Mouse (Mus musculus) lung, postnatal 0 days (tissue): ENCODE data around the gene Fars2.

Source experiments
- CTCF ChIP-seq: IDR thresholded peaks from 2 replicates; pipeline ENCODE4 v1.5.1; 2016; ENCODE audit warnings: antibody characterized with exemption, mild to moderate bottlenecking
- EP300 ChIP-seq: IDR thresholded peaks from 2 replicates; pipeline ENCODE4 v1.6.1; 2016; ENCODE audit warnings: antibody characterized with exemption, mild to moderate bottlenecking, control low read depth

DNA sequence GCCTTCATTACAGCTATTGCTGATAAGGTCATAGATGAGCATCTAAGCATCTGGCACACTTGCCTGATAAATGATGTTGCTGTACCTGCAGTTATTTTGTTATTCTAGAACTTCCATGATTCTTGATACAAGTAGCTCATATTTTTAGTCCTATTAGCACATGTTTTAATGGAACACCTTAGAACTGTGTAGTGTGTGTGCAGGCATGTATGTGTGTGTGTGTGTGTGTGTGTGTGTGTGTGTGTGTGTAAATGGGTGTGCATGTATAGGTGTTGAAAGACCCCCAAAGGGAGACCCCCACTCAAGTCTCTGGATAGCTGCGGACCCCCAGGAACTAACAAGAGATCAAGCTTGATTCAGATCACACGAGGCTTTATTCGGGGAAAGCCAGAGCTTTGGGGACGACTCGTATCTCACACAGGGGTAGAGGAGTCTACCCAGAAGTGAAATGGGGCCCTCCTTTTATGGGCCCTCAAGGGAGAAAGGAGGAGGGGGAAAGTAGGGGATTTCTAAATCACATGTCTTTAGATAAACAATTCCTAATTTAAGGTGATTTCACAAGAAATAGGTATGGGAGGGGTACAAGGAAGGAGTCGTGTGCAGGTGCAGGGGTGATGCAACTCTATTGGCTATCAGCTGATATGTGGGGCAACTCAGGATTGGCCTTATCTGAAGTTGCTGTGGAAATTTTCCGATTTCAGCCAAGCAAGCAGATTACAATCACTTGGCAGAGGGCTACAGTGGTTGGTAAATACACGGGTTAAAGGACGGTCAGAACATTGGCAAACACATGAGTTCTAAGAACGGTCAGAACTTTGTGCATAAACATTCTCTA, 503.5 kb downstream of the Fars2 start:
- TF ChIP-seq CTCF (no peak), EP300 (peak; percentile 78)
